Mouse (Mus musculus) E14TG2a.4 (cell line): ENCODE results near the gene Hmgcr.

Experiments
- CTCF ChIP-seq: conservative IDR thresholded peaks from 2 replicates; pipeline ENCODE4 v1.5.1; 2014; ENCODE audit warnings: low read length
- NANOG ChIP-seq: IDR thresholded peaks from 2 replicates; pipeline ENCODE4 v1.6.1; 2014; ENCODE audit warnings: borderline replicate concordance, low read length, mixed read lengths
- POU5F1 ChIP-seq: IDR thresholded peaks from 2 replicates; pipeline ENCODE4 v1.6.1; 2014; ENCODE audit warnings: low read length, borderline replicate concordance

DNA sequence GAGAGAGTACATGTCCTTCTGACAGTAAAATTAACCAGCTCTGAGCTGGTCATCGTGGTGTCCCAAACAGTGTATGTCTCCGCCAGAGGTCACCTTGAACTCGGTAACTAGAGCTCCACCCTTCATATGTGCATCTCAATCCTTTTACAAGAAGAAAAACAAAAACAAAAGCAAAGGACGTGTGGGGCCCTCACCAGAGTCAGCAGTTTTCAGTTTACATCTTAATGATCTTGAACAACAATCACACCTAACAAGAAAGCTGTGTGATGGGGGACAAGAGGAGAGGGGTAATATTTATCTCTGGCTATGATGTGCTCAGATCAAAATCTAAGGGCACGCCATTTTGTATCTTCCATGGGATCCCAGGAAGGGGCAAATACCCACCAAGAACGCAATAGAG, 5.0 kb upstream of the Hmgcr start:
- TF ChIP-seq CTCF: no peak
- no peak for TF ChIP-seq POU5F1
- TF ChIP-seq NANOG: 0 out of 2 replicates have a peak, but pooled peaks have one; percentile 15
